Mouse (Mus musculus) kidney, embryonic 16.5 days (tissue): ENCODE data around the gene Fam133b. TPM values are rescaled to one million over a fixed set of nuclear protein-coding genes. Genes with fewer than 3 reads are reported as not detected.

Experiments used
- polyA plus RNA-seq: library from polyadenylated mRNA; unstranded; fragments of >200 nt; fragmentation: Nextera tagmentation; extraction: Ambion mirVana; gene quantifications from 2 replicates; pipeline ENCODE4 v1.2.1, GENCODE M21; 2015

The Fam133b gene
- polyA plus RNA-seq, 1 experiment from 2014 or later = 25.2 TPM

Other genes with a start within 250 kb of the Fam133b start
- gene Cdk6, start 202.3 kb upstream of the Fam133b start, polyA plus RNA-seq = 16.6 and 21.2 TPM in 2 replicates
- gene 1700109H08Rik, start 27.7 kb downstream of the Fam133b start, polyA plus RNA-seq = 2.6 and 2.8 TPM in 2 replicates
- 14.3 and 21.1 TPM in 2 replicates for gene Pex1, start 52.2 kb downstream of the Fam133b start, polyA plus RNA-seq
- 14.9 and 16.1 TPM in 2 replicates for gene Rbm48, start 52.8 kb downstream of the Fam133b start, polyA plus RNA-seq
- gene Tmbim7, start 107.3 kb downstream of the Fam133b start, polyA plus RNA-seq = not detected in 2 replicates
- gene Gatad1, start 113.4 kb downstream of the Fam133b start, polyA plus RNA-seq = 63.7 and 70.5 TPM in 2 replicates